Mouse (Mus musculus) cortical plate, adult 2 months (tissue): Measurements from ENCODE around the gene Loxl1.

Source experiments
- CTCF ChIP-seq: fragments of 200-500 bp; IDR thresholded peaks from 2 replicates; pipeline ENCODE4 v1.5.1; 2011; ENCODE audit warnings: mild to moderate bottlenecking, control low read depth, low read length; ENCODE audit not compliant: insufficient read depth; ENCODE audit errors: extremely low read depth
- POLR2A ChIP-seq: fragments of 200-500 bp; IDR thresholded peaks from 2 replicates; pipeline ENCODE4 v1.6.1; 2011; ENCODE audit warnings: mild to moderate bottlenecking, low read length, control low read depth; ENCODE audit not compliant: insufficient read depth; ENCODE audit errors: extremely low read depth

GRCm38 (mm10) chr9:58355262-58356050, 42.5 kb upstream of the Loxl1 start:
- no peak for TF ChIP-seq CTCF
- no peak for TF ChIP-seq POLR2A
